23 mouse cellular contexts compared by ENCODE assay signal in the genomic region with DNA sequence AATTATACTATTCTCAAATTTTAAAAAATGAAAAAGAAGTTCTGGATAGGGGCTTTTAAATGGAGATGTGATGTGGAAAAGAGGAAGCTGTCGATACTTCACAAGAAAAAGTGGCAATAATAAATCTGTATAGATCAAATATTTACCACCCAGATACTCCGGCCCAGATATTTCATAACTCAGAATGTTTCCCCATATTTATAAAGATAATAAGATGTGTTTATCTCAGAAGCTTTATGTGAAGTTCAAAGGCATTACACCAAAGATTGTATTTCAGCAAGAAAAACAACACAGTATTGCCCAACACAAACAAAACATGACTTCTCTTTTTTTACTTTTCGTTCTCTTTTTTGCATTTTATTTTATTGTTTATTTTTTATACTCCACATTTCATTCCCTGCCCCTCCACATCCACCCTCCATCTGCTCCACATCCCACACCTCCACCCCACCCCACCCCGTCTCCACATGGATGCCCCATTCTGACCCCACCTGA. TPM values are rescaled to one million over a fixed set of nuclear protein-coding genes. Genes with fewer than 3 reads are reported as not detected.
DNase-seq lines count a peak whose midpoint lies in the region; ATAC-seq and TF ChIP-seq lines count a peak whose summit lies in the region.
"Had no signal": no experiment of that assay in that cellular context is flagged by ENCODE, and none has a peak within 500 bp of the region (broad histone marks: within the 10 kb centered on the region; RNA-seq: fewer than 3 reads in every experiment).

No protein-coding gene starts in this region.

- TF ChIP-seq CTCF in kidney, postnatal 0 days (IDR thresholded peaks at IDR 0.05; ENCODE audit: low read depth) = no peak
- TF ChIP-seq CTCF in liver, adult 2 months (IDR thresholded peaks at IDR 0.05; ENCODE audit: low read depth, low read length) = no peak

- H3K4me1 ChIP-seq in kidney, postnatal 0 days (replicated peaks; ENCODE audit: insufficient read depth, low read length) = no peaks in the 10 kb centered on the region
- H3K4me1 ChIP-seq in liver, adult 2 months (ENCODE audit: control insufficient read depth, insufficient read depth, low read length) = no peaks in the 10 kb centered on the region
- H3K4me1 ChIP-seq in liver, embryonic 12.5 days = no peaks in the 10 kb centered on the region
- H3K4me1 ChIP-seq in heart, embryonic 10.5 days = no peaks in the 10 kb centered on the region
- H3K4me1 ChIP-seq: embryonic facial prominence, embryonic 13.5 days; embryonic facial prominence, embryonic 15.5 days; forebrain, embryonic 10.5 days; forebrain, embryonic 12.5 days had no signal

- 64% methylated on average over 4 of the region's 4 CpGs for WGBS in kidney, postnatal 0 days
- 77% methylated on average over 4 of the region's 4 CpGs for WGBS in liver, adult 2 months
- WGBS in liver, embryonic 12.5 days (ENCODE audit: insufficient replicate concordance) = 70% methylated on average over 4 of the region's 4 CpGs
- 86% methylated on average over 4 of the region's 4 CpGs for WGBS in heart, embryonic 10.5 days

- peak; percentile 4 for DNase-seq in kidney, postnatal 0 days (ENCODE audit: low spot score)
- no peak for DNase-seq in kidney, postnatal 25 days
- peak; percentile 3 for DNase-seq in liver, adult 2 months (ENCODE audit: extremely low read depth, low read depth, low spot score)
- DNase-seq in heart, embryonic 10.5 days (ENCODE audit: low spot score) = no peak
- no peak for DNase-seq in thymus, postnatal 25 days
- DNase-seq: adrenal gland, adult 2 months; adrenal gland, postnatal 10 days; adrenal gland, postnatal 25 days; cerebellum, adult 2 months; cerebellum, postnatal 10 days; embryo, embryonic 11 days had no signal

- H3K79me2 ChIP-seq in liver, adult 2 months (ENCODE audit: control insufficient read depth, insufficient read depth, low read length) = no peaks in the 10 kb centered on the region

- ATAC-seq in kidney, postnatal 0 days (replicated peaks; ENCODE audit: low FRiP score, low read depth) = no peak
- no peak for ATAC-seq in liver, embryonic 12.5 days
- peak; percentile 95 for ATAC-seq in granulocyte monocyte progenitor cell, adult 5-6 weeks (replicated peaks; ENCODE audit: poor library complexity, severe bottlenecking)
- ATAC-seq in megakaryocyte progenitor cell, adult 5-6 weeks (replicated peaks; ENCODE audit: poor library complexity) = peak; percentile 60
- ATAC-seq: forebrain, embryonic 14.5 days; forebrain, embryonic 16.5 days had no signal

- TF ChIP-seq POLR2A in liver, adult 2 months (IDR thresholded peaks at IDR 0.05; ENCODE audit: extremely low read depth, insufficient read depth, low read length) = no peak

- H3K9ac ChIP-seq in kidney, postnatal 0 days (ENCODE audit: low read depth, low read length) = no peak overlapping the region
- no peak overlapping the region for H3K9ac ChIP-seq in liver, adult 2 months (ENCODE audit: low read depth, low read length)
- H3K9ac ChIP-seq in liver, embryonic 12.5 days = no peak overlapping the region
- H3K9ac ChIP-seq: embryonic facial prominence, embryonic 13.5 days; embryonic facial prominence, embryonic 15.5 days; forebrain, embryonic 12.5 days had no signal

- H3K27me3 ChIP-seq in kidney, postnatal 0 days (ENCODE audit: insufficient read depth, low read length) = no peaks in the 10 kb centered on the region
- H3K27me3 ChIP-seq in liver, adult 2 months (ENCODE audit: control insufficient read depth, insufficient read depth, low read length) = no peaks in the 10 kb centered on the region
- no peaks in the 10 kb centered on the region for H3K27me3 ChIP-seq in liver, embryonic 12.5 days (replicated peaks)
- no peaks in the 10 kb centered on the region for H3K27me3 ChIP-seq in heart, embryonic 10.5 days (ENCODE audit: insufficient read depth, poor library complexity, severe bottlenecking)
- H3K27me3 ChIP-seq: embryonic facial prominence, embryonic 13.5 days; embryonic facial prominence, embryonic 15.5 days; forebrain, embryonic 12.5 days had no signal

- H3K4me2 ChIP-seq in kidney, postnatal 0 days (ENCODE audit: low read length) = no peak overlapping the region
- no peak overlapping the region for H3K4me2 ChIP-seq in liver, embryonic 12.5 days
- H3K4me2 ChIP-seq: embryonic facial prominence, embryonic 13.5 days; embryonic facial prominence, embryonic 15.5 days; forebrain, embryonic 12.5 days had no signal

- no peaks in the 10 kb centered on the region for H3K36me3 ChIP-seq in kidney, postnatal 0 days (ENCODE audit: insufficient read depth, low read length)
- H3K36me3 ChIP-seq in liver, adult 2 months (ENCODE audit: control insufficient read depth, insufficient read depth, low read length) = no peaks in the 10 kb centered on the region
- H3K36me3 ChIP-seq in liver, embryonic 12.5 days = no peaks in the 10 kb centered on the region
- no peaks in the 10 kb centered on the region for H3K36me3 ChIP-seq in heart, embryonic 10.5 days
- H3K36me3 ChIP-seq: embryonic facial prominence, embryonic 13.5 days; embryonic facial prominence, embryonic 15.5 days; forebrain, embryonic 10.5 days; forebrain, embryonic 12.5 days had no signal

- H3K9me3 ChIP-seq in kidney, postnatal 0 days (replicated peaks; ENCODE audit: low read length) = no peaks in the 10 kb centered on the region
- no peaks in the 10 kb centered on the region for H3K9me3 ChIP-seq in liver, embryonic 12.5 days (replicated peaks)
- no peaks in the 10 kb centered on the region for H3K9me3 ChIP-seq in heart, embryonic 10.5 days
- H3K9me3 ChIP-seq: embryonic facial prominence, embryonic 13.5 days; embryonic facial prominence, embryonic 15.5 days; forebrain, embryonic 10.5 days; forebrain, embryonic 12.5 days had no signal

- no peak overlapping the region for H3K4me3 ChIP-seq in kidney, postnatal 0 days (replicated peaks; ENCODE audit: low read depth, low read length)
- no peak overlapping the region for H3K4me3 ChIP-seq in liver, adult 2 months (ENCODE audit: insufficient read depth, low read depth, low read length)
- no peak overlapping the region for H3K4me3 ChIP-seq in liver, embryonic 12.5 days
- H3K4me3 ChIP-seq in heart, embryonic 10.5 days = no peak overlapping the region
- H3K4me3 ChIP-seq: embryonic facial prominence, embryonic 13.5 days; embryonic facial prominence, embryonic 15.5 days; erythroblast, embryonic 14.5 days; forebrain, embryonic 10.5 days; forebrain, embryonic 12.5 days had no signal

- H3K27ac ChIP-seq in kidney, postnatal 0 days = no peak overlapping the region
- H3K27ac ChIP-seq in liver, adult 2 months (replicated peaks; ENCODE audit: insufficient read depth, low read depth, low read length) = no peak overlapping the region
- H3K27ac ChIP-seq in liver, embryonic 12.5 days = no peak overlapping the region
- no peak overlapping the region for H3K27ac ChIP-seq in heart, embryonic 10.5 days
- H3K27ac ChIP-seq: embryonic facial prominence, embryonic 13.5 days; embryonic facial prominence, embryonic 15.5 days; forebrain, embryonic 10.5 days; forebrain, embryonic 12.5 days had no signal

RNA-seq across cellular contexts. Expression of gene Bank1, which starts 42.7 kb away (rescaled TPM):
- polyA plus RNA-seq in kidney, postnatal 0 days (2015; fragmentation: Nextera tagmentation; extraction: Ambion mirVana) = 0.52 and 0.75 TPM in 2 replicates
- 3.2 TPM in 2 replicates for total RNA-seq in liver, adult 2 months (2014; rRNA removed)
- 0.20 and 0.49 TPM in 2 replicates for polyA plus RNA-seq in liver, adult 2 months (2012; rRNA removed)
- polyA plus RNA-seq in liver, embryonic 12.5 days (2016; fragmentation: Nextera tagmentation; extraction: Ambion mirVana) = 1.8 and 2.0 TPM in 2 replicates
- total RNA-seq in granulocyte monocyte progenitor cell, adult 5-6 weeks (2014; fragmentation: Nextera tagmentation) = 0.34 TPM in 1 of 2 replicates, not detected in the other
- 0.26 and 1.2 TPM in 2 replicates for total RNA-seq in granulocyte monocyte progenitor cell, adult 5-6 weeks (2017)
- 1.7 and 2.6 TPM in 2 replicates for total RNA-seq in megakaryocyte progenitor cell, adult 5-6 weeks (2015)
- total RNA-seq in megakaryocyte progenitor cell, adult 5-6 weeks (2017) = 1.2 and 1.4 TPM in 2 replicates
- 0.33 TPM in 1 of 2 replicates, not detected in the other for polyA plus RNA-seq in heart, embryonic 10.5 days (2016; fragmentation: Nextera tagmentation; extraction: Ambion mirVana)
- total RNA-seq: MEL had no signal
- polyA plus RNA-seq: C2C12 had no signal

Comparison
In these comparisons a context has a peak if more than half of its experiments do, and no peak if none do; other contexts are left out.
1. DNase-seq: peak in kidney, postnatal 0 days (single experiment) and liver, adult 2 months (single experiment); none in kidney, postnatal 25 days (0 of 2), heart, embryonic 10.5 days (single experiment) and thymus, postnatal 25 days (single experiment).
2. ATAC-seq: peak in granulocyte monocyte progenitor cell, adult 5-6 weeks (single experiment) and megakaryocyte progenitor cell, adult 5-6 weeks (single experiment); none in kidney, postnatal 0 days (single experiment) and liver, embryonic 12.5 days (single experiment).